Mouse (Mus musculus) testis, adult 2 months (tissue): Measurements from ENCODE around the gene Gigyf2.
"Not testable (repeated sequence)": the region's sequence is repeated elsewhere in the genome, so short reads cannot be mapped to it uniquely, and the experiment has no call there.

ENCODE experiments used
- CTCF ChIP-seq: fragments of 200-500 bp; IDR thresholded peaks from 2 replicates; pipeline ENCODE4 v1.5.1; 2012; ENCODE audit warnings: low read depth, mild to moderate bottlenecking, inconsistent platforms, low read length, moderate library complexity; ENCODE audit not compliant: control insufficient read depth, insufficient read depth, insufficient replicate concordance
- POLR2A ChIP-seq: fragments of 200-500 bp; IDR thresholded peaks from 2 replicates; pipeline ENCODE4 v1.6.1; 2012; ENCODE audit warnings: low read depth, mild to moderate bottlenecking, inconsistent platforms, low read length, moderate library complexity; ENCODE audit not compliant: control insufficient read depth

DNA sequence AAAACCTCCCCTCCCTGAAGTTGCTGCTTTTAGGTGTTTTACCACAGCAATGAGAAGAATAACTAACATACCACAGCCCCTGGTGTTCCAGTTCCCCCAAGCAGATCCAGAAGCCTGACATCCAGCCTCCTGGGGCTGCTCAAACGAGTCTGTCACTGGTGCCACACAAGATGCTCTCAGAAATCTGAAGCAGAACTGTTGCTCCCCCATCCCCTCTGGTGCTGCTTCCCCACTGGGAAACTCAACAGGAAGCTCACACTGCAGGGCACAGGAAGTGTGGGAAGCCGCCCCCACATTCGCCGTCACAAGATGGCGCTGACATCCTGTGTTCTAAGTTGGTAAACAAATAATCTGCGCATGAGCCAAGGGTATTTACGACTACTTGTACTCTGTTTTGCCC, 133.1 kb downstream of the Gigyf2 start:
- TF ChIP-seq CTCF, POLR2A: not testable (repeated sequence)
